Mouse (Mus musculus) gastrocnemius, adult 2 months (tissue): ENCODE data around the gene Lmx1a. TPM values are rescaled to one million over a fixed set of nuclear protein-coding genes. Genes with fewer than 3 reads are reported as not detected.

Source experiments
- DNase-seq: peaks from one replicate; pipeline ENCODE4 v3.0.0; 2022
- H3K27ac ChIP-seq: fragments of 200-600 bp; 2 replicates; pipeline ENCODE4 v1.8.1; 2022; ENCODE audit warnings: mild to moderate bottlenecking
- H3K4me3 ChIP-seq: fragments of 200-600 bp; 2 replicates; pipeline ENCODE4 v1.8.1; 2022; ENCODE audit warnings: mild to moderate bottlenecking, moderate library complexity
- CTCF ChIP-seq: fragments of 200-600 bp; IDR thresholded peaks from 2 replicates; pipeline ENCODE4 v1.8.1; 2022; ENCODE audit warnings: antibody characterized with exemption, mild to moderate bottlenecking, moderate library complexity
- intact Hi-C: fragments of 180-260 bp; cut with DNase I; formaldehyde crosslinking; loops from one replicate; pipeline ENCODE4 v1.15.1; 2025
- total RNA-seq, 2 experiments: library from RNA; stranded (reverse); gene quantifications; 2 replicates each; pipeline ENCODE4 v1.2.3; 2021

Gene Lmx1a
- total RNA-seq, 2 experiments from 2014 or later, result 0.14 to 0.20 TPM

DNA sequence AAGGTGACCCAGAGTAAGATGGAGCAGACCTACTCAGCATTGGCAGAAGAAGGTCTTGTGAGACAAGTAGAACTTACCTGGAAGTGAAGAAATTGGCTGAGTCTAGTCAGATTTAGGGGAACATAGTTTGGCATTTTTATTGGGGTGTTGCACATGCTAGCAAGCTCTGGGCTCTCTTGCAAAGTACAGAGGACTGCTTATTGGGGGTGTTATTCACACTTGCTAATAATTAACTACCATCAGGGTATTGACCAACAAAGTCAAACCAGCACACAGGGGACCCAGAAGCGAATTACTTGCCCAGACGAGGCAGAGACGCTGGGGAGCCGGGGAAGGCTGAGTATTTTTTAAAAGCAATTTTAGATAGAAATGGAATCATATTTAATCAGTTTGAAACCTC is 77.6 kb downstream of the Lmx1a start:
- no peak overlapping the region for H3K27ac ChIP-seq
- H3K4me3 ChIP-seq, result no peak overlapping the region
- no peak for DNase-seq
- TF ChIP-seq CTCF, result no peak
- intact Hi-C loops, result no loop called here

DNA sequence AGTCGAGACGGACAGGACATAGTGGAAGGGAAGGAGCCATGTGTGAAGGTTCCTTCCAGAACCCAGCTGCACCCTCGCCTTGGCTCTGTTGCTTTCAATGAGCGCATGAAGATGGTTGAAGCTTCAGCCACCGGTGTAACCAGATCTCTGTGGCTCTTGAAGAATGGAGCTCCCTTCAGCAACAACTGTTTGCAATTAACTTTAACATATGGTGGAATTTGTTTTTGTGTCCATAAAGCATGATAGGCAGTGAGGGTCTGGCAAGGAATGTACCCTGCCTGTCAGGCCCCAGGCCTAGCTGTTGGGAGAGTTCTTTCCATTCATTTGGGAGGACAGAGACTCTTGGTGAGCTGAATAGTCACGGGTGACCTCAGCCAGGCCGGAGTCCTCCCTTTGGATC is 81.4 kb downstream of the Lmx1a start:
- no peak for DNase-seq
- intact Hi-C loops, result no loop called here
- no peak overlapping the region for H3K27ac ChIP-seq
- H3K4me3 ChIP-seq, result no peak overlapping the region
- TF ChIP-seq CTCF, result no peak

DNA sequence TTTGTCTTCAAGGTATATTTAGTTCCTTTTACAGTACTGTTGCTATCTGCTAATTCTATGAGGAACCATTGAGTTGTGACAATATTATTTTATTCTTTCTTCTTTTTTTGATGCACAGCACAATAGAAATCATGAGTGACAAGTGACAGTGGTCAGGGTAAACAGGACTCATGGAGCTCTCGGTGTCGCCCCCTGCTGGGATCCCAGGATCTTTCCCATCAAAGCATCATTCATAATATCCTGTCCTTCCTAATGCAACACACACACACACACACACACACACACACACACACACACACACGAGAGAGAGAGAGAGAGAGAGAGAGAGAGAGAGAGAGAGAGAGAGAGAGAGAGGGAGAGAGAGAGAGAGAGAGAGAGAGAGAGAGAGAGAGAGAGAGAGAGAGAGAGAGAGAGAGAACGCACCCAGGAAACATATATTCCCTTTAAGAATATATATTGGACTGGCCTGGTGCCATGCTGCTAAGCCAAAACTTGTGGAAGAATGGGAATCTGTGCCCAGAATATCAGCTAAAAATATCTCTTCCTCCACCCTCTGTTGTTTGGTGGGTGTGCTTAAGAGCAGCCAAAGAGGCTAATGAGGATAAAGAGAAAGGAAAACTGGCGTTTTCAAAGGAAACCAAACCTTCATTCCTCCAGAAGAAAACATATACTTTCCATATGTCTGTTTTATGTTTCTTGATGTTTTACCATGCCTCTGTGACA is 90.9 kb downstream of the Lmx1a start:
- intact Hi-C loops, result loop anchor here (10.0 kb wide), 1 partner anchor 115 kb away; no protein-coding TSS in a partner anchor
- DNase-seq, result no peak
- H3K4me3 ChIP-seq, result no peak overlapping the region
- TF ChIP-seq CTCF, result no peak; the same call in 1 of the 2 replicates
- no peak overlapping the region for H3K27ac ChIP-seq

DNA sequence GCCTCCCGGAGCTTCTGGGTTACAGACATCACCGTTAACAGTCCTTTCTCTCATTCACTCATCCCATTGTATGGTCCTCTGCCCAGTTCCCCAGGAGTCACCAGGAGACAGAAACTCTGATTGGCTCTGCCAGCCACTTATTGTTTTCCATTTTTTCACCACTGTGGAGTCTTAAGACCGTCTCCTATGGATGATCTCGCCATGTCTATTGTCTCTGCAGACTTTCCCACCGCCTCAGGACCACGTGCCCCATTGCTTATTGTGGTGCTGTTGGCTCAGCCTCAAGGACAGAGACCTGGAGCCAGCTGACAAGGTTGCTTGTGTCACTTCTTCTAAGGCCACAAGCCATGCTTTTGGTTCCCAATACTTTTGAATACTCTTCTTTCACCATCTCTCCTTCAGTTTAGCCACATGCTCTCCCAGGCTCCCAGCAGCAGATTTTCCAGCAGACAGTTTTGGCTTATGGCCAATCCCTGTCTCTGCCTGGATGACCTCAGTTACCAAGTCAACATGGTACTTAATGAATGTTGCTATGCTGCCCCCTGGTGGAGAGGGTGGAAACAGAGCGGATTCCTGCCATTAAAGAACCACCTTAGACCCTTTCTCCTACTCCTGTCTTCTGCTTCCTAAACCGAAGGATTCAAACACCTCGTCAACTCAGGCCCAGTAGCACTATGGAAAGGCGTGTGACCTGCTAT is 92.9 kb downstream of the Lmx1a start:
- Histone ChIP-seq H3K27ac (no peak overlapping the region), H3K4me3 (no peak overlapping the region)
- intact Hi-C loops, result loop anchor here (10.0 kb wide), 1 partner anchor 117 kb away; no protein-coding TSS in a partner anchor
- peak; percentile 80 for DNase-seq
- peak; percentile 72 for TF ChIP-seq CTCF

DNA sequence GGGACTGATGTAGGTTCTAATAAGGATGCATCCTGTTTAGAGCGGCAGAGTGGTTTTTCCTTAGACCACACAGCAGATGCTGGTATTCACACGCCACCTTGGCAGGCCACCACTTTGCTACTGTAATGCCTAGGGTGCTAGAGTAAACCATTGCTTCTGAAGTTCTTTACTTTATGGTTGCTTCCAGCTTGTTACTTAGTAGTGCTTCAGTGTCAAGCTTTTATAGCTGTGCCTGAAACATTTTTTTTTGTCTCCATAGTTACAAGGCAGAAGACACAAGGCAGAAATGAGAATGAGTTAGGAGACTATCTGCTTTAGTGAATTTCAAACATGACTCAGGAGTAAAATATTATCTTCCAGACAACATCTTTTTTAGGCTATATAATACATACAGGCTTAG is 95.0 kb downstream of the Lmx1a start:
- Histone ChIP-seq H3K4me3 (no peak overlapping the region), H3K27ac (no peak overlapping the region)
- no peak for TF ChIP-seq CTCF
- intact Hi-C loops, result loop anchor here (10.0 kb wide), 1 partner anchor 119 kb away; no protein-coding TSS in a partner anchor
- DNase-seq, result no peak

DNA sequence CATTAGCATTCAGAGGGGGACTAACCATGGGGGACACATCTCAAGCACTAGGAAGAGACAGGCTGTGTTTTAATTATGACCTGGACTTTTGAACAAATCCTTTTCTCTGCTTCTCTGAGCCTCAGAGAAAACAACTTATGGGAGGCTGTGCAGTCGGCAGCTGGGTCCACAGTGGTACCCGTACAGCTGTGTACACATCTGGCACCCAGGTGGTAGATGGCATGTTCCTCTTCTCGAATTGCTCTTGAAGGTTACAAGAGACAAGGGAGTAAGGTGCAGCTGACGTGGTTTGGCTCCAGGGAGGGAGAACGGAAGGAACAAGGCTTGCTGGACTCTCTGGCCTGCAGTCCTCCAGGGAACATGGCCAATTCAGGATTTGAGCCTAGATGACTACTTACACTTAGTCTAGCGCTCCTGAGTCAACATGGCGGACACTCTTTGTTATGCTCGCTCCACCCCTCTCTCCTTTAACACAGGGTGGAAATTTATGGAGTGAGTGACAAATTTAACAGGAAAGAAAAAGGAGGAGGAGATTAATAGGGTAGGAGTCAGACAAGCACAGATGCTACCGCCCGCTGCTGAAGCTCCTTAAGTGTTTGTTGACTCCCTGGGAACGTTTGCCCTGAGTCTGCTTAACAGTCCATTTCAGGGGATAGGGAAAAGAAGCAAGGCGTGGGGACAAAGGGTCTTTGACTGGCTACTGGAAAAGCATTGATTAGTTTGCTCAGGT is 99.8 kb downstream of the Lmx1a start:
- H3K27ac ChIP-seq, result no peak overlapping the region
- DNase-seq, result no peak
- intact Hi-C loops, result loop anchor here (10.0 kb wide), 1 partner anchor 124 kb away; no protein-coding TSS in a partner anchor
- H3K4me3 ChIP-seq, result no peak overlapping the region
- no peak for TF ChIP-seq CTCF

DNA sequence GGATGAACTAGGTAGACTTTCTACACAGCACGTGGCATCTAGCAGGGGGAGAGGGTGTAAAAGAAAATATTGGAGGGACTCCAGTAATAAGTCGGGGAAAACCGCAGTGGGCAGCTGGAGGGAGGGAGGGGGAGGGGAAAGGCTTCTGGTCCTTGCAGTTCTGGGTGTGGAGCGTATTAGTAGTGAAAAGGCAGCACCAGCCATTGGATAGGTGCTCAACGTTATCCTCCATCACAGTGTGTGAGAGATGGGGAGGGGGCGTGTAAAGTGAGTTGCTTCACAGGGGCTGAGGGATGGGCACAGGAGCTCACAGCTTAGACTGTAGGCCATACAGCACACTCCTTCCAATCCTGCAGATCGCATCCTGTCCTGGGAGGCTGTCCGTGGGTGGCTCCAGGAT is 100.4 kb downstream of the Lmx1a start:
- H3K27ac ChIP-seq, result no peak overlapping the region
- no peak for TF ChIP-seq CTCF
- DNase-seq, result no peak
- H3K4me3 ChIP-seq, result no peak overlapping the region
- intact Hi-C loops, result loop anchor here (10.0 kb wide), 1 partner anchor 125 kb away; no protein-coding TSS in a partner anchor

DNA sequence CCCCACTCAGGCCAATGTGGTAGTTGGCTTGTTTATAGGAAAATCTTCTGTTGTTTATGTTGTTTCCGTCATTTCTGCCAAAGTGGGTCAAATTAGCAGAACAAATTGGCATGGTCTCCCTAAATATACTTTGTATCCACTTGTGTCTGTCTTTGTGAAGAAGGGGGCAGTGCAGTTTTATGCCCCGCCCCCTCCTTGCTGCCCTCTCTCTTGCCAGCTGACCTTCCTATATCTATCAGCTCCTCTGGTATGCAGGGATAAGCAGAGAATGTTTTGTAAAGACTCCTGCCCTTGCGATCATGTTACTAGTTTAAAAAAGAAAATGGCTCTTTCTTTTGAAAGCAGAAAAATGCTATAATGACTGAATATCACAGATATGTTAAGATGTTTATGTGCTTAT is 101.7 kb downstream of the Lmx1a start:
- no peak for TF ChIP-seq CTCF
- intact Hi-C loops, result no loop called here

DNA sequence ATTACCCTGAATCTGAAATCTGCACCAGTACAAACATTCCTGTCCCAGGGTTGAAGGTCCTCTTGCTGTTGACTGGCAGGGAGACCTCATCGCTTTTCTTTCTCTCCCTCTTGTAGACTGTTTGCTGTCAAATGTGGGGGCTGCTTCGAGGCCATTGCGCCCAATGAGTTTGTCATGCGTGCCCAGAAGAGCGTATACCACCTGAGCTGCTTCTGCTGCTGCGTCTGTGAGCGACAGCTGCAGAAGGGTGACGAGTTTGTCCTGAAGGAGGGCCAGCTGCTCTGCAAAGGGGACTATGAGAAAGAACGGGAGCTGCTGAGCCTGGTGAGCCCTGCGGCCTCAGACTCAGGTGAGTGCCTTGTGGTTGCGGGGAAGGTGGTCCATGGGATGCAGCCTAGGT is 102.2 kb downstream of the Lmx1a start:
- no peak for TF ChIP-seq CTCF
- no peak overlapping the region for H3K27ac ChIP-seq
- intact Hi-C loops, result no loop called here
- no peak overlapping the region for H3K4me3 ChIP-seq
- DNase-seq, result no peak

More for the DNA sequence above, 101.7 kb downstream of the Lmx1a start:
- H3K4me3 ChIP-seq, result no peak overlapping the region
- no peak for DNase-seq
- no peak overlapping the region for H3K27ac ChIP-seq

DNA sequence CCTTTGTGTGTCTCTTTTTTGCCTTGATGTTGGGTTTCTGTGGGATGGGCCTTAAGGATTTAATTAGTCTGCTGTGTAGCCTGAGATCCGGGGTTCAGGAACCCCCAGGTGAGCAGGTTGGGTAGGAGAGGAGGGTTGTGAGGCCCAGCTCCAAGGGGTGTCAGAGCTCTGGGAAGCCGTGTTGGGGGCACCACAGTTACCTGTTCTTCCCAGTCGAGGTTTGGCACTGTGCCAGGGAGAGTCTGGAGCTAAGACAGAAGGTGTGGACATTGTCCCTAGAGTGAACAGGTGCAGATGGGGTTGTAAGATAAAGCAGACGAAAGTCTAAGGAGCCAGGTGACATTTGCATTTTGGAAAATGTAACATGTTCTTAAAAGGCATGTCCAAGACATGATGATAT is 112.9 kb downstream of the Lmx1a start:
- TF ChIP-seq CTCF, result no peak
- Histone ChIP-seq H3K27ac (no peak overlapping the region), H3K4me3 (no peak overlapping the region)
- intact Hi-C loops, result no loop called here
- no peak for DNase-seq

DNA sequence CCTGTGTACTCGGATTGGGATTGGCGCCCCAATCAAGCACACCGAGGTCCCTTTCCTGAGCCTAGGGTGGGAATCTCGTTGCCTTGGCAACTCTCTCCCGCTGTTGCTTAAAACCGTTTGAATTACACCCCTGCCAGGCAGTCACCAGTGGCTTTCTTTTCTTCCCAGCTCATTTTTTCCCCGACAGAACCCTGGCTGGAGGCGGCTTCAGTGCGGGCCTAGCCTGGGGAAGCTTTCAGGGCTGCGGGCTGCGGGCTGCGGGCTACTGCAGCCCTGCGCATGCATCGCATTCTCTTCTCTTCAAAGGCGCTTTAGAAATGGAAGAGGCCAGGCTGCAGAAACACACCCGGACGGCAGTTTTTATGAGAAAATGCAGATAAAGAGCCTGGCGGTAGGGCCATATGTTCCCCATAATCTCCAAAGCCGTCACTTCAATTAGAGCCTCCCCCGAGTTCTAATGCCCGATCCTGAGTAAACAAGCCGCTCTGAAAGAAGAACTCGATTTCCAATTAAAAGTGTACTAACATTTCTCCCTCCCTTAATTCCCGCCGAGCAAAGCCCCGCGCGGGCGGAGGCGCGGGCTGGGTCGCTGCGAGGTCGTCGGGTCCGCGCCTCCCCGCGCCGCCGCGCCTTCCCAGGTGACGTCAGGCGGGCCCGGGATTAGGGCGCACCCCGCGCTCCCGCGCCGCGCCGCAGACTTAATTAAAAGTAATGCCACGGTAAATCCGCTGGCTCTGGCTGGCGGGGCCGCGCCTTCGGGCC is 113.7 kb downstream of the Lmx1a start:
- peak overlapping the region; percentile 69 for H3K4me3 ChIP-seq
- TF ChIP-seq CTCF, result no peak
- peak; percentile 34 for DNase-seq
- no peak overlapping the region for H3K27ac ChIP-seq
- intact Hi-C loops, result no loop called here

DNA sequence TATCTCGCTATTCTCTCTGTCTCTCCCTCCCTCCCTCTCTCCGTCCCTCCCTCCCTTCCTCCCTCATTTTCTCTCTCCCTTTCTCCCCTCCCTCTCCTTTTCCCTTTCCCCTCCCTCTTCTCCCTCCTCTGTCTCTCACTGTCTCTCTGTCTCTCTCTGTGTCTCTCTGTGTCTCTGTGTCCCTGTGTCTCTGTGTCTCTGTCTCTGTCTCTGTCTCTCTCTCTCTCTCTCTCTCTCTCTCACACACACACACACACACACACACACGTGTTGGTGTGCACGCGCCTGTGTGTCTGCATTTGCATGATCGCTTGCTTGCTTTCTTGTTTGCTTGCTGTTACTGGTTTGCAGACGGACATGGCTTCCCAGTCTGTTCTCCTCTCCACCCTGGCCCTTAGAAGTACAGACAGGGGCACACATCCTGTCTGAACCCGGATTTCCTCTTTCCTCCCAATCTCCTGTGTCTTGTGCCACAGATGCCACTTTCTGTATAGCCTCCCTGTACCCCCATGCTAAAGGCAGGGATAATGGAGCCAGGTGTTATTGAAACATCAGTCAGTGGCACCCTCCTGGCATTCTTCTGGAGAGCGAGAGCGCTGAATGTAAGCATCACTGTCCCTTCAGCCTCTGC is 114.4 kb downstream of the Lmx1a start:
- TF ChIP-seq CTCF, result no peak
- intact Hi-C loops, result no loop called here
- Histone ChIP-seq H3K27ac (no peak overlapping the region), H3K4me3 (peak overlapping the region; percentile 69)
- no peak for DNase-seq
